ENCODE assay signal across 8 mouse cellular contexts in the genomic region with DNA sequence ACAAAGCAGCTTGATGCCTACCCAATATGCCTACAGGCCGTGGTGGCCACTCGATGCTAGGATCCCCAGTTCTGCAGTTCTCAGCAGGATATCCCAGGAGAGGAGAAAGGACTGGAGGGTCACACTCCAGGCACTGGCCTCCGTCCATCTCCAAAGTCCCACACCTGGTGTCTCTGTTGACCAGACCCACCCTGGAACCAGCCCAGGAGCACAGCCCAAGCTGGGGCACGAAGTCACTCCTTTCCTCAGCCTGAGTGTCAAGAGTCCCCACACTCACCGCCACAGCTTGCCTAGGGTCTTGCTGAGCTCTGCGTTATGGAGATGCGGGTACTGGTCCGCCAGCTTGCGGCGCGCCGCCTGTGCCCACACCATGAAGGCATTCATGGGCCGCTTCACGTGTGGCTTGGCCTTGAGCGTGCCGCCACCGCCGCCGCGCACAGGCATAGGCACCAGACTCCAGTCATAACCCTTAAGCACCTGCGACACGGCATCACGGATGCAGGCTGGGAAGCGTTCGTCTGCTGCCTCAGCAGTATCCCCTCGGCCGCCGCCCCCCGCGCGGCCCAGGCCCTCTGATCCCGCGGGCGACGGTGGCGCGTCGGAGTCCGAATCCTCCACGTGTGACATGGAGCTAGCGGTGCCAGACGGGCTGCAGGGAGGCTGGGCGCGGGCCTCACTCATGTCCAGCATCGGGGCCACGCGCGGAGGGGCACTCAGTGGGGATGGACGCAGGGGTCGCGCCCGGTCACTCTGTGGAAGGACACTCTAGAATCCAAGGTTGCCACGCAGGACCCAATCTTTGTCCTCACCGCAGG. TPM values are rescaled to one million over a fixed set of nuclear protein-coding genes. Genes with fewer than 3 reads are reported as not detected.
DNase-seq lines count a peak whose midpoint lies in the region; ATAC-seq and TF ChIP-seq lines count a peak whose summit lies in the region.

No protein-coding gene starts in this region.

- peak overlapping the region; percentile 98 for H3K4me2 ChIP-seq in kidney, embryonic 16.5 days (replicated peaks; ENCODE audit: low read depth, low read length)
- peak overlapping the region; percentile 93 for H3K4me2 ChIP-seq in embryonic facial prominence, embryonic 15.5 days (replicated peaks)
- H3K4me2 ChIP-seq in limb, embryonic 14.5 days (replicated peaks; ENCODE audit: low read depth, low read length, severe bottlenecking), result peak overlapping the region; percentile 99
- peak overlapping the region; percentile 98 for H3K4me2 ChIP-seq in stomach, embryonic 14.5 days (replicated peaks; ENCODE audit: low read depth, low read length)

- TF ChIP-seq POLR2A in limb, embryonic 14.5 days (IDR thresholded peaks at IDR 0.05; ENCODE audit: borderline replicate concordance, extremely low read depth, insufficient read depth, insufficient read length), result no peak

- DNase-seq in kidney, postnatal 25 days, result no peak
- no peak for DNase-seq in ES-E14 (ENCODE audit: low read depth, low spot score)
- no peak for DNase-seq in limb, embryonic 14.5 days (ENCODE audit: low spot score)
- no peak for DNase-seq in cerebellum, adult 11-12 months
- no peak for DNase-seq in gastrocnemius, adult 18-20 months (ENCODE audit: low spot score)

- peaks cover 15% of the 10 kb centered on the region for H3K27me3 ChIP-seq in kidney, embryonic 16.5 days (ENCODE audit: insufficient read depth, low read length)
- peaks cover 36% of the 10 kb centered on the region for H3K27me3 ChIP-seq in embryonic facial prominence, embryonic 15.5 days
- H3K27me3 ChIP-seq in limb, embryonic 14.5 days (ENCODE audit: control insufficient read depth, insufficient read depth, low read length), result peaks cover 21% of the 10 kb centered on the region
- peaks cover 9% of the 10 kb centered on the region for H3K27me3 ChIP-seq in stomach, embryonic 14.5 days (ENCODE audit: control insufficient read depth, insufficient read depth, low read length)

- peaks cover 23% of the 10 kb centered on the region for H3K4me1 ChIP-seq in kidney, embryonic 16.5 days (ENCODE audit: insufficient read depth, low read length)
- peaks cover 0 to 3% of the 10 kb centered on the region in 2 experiments; a peak in 1 of 4 replicates for H3K4me1 ChIP-seq in ES-E14 (ENCODE audit: control insufficient read depth in 2 of 2, insufficient read depth in 2 of 2, low read length in 2 of 2, poor library complexity in 1 of 2)
- peaks cover 43% of the 10 kb centered on the region for H3K4me1 ChIP-seq in embryonic facial prominence, embryonic 15.5 days
- peaks cover 28% of the 10 kb centered on the region for H3K4me1 ChIP-seq in limb, embryonic 14.5 days (ENCODE audit: control insufficient read depth, insufficient read depth, low read length)
- H3K4me1 ChIP-seq in stomach, embryonic 14.5 days (ENCODE audit: control insufficient read depth, insufficient read depth, low read length), result 0 out of 2 replicates have a peak, but pooled peaks cover 7% of the 10 kb centered on the region

- no peaks in the 10 kb centered on the region for H3K36me3 ChIP-seq in kidney, embryonic 16.5 days (ENCODE audit: insufficient read depth, low read length)
- H3K36me3 ChIP-seq in ES-E14 (ENCODE audit: control insufficient read depth, insufficient read depth, low read length, poor library complexity, severe bottlenecking), result no peaks in the 10 kb centered on the region
- no peaks in the 10 kb centered on the region for H3K36me3 ChIP-seq in embryonic facial prominence, embryonic 15.5 days
- no peaks in the 10 kb centered on the region; the same call in 1 of the 2 replicates for H3K36me3 ChIP-seq in limb, embryonic 14.5 days (ENCODE audit: control insufficient read depth, insufficient read depth, low read length)
- H3K36me3 ChIP-seq in stomach, embryonic 14.5 days (ENCODE audit: control insufficient read depth, insufficient read depth, low read length), result no peaks in the 10 kb centered on the region

- 3% methylated on average over 52 of the region's 54 CpGs for WGBS in kidney, embryonic 16.5 days
- WGBS in embryonic facial prominence, embryonic 15.5 days, result 1% methylated on average over 54 of the region's 54 CpGs
- WGBS in limb, embryonic 14.5 days, result 3% methylated on average over 35 of the region's 54 CpGs
- 4% methylated on average over 54 of the region's 54 CpGs for WGBS in stomach, embryonic 14.5 days

- peak; percentile 49 for ATAC-seq in kidney, embryonic 16.5 days (ENCODE audit: low FRiP score, low TSS enrichment)
- ATAC-seq in embryonic facial prominence, embryonic 15.5 days (ENCODE audit: insufficient number of reproducible peaks, low FRiP score, low TSS enrichment, low read depth), result 0 out of 2 replicates have a peak, but pooled peaks have one; percentile 3
- ATAC-seq in limb, embryonic 14.5 days (ENCODE audit: low FRiP score, low read depth), result 0 out of 2 replicates have a peak, but pooled peaks have one; percentile 7
- no peak for ATAC-seq in stomach, embryonic 14.5 days (ENCODE audit: insufficient number of reproducible peaks, insufficient read depth, low FRiP score, low read depth)

- H3K9ac ChIP-seq in kidney, embryonic 16.5 days (replicated peaks; ENCODE audit: low read length), result peak overlapping the region; percentile 60
- H3K9ac ChIP-seq in ES-E14 (ENCODE audit: insufficient read depth, low read depth, low read length, poor library complexity, severe bottlenecking), result peak overlapping the region; percentile 41; the same call in 1 of the 2 replicates
- peak overlapping the region; percentile 26 for H3K9ac ChIP-seq in embryonic facial prominence, embryonic 15.5 days
- H3K9ac ChIP-seq in limb, embryonic 14.5 days (ENCODE audit: low read depth, low read length, severe bottlenecking), result peak overlapping the region; percentile 56
- peak overlapping the region; percentile 46; the same call in 1 of the 2 replicates for H3K9ac ChIP-seq in stomach, embryonic 14.5 days (replicated peaks; ENCODE audit: low read depth, low read length)

- peak overlapping the region; percentile 57 for H3K4me3 ChIP-seq in kidney, embryonic 16.5 days (ENCODE audit: low read length)
- peak overlapping the region; percentile 62 to 91 for H3K4me3 ChIP-seq in ES-E14 (ENCODE audit: insufficient read depth in 1 of 2, low read depth in 1 of 2, low read length in 2 of 2, poor library complexity in 1 of 2, severe bottlenecking in 1 of 2)
- H3K4me3 ChIP-seq in embryonic facial prominence, embryonic 15.5 days (replicated peaks), result peak overlapping the region; percentile 54
- H3K4me3 ChIP-seq in limb, embryonic 14.5 days (replicated peaks; ENCODE audit: low read length), result peak overlapping the region; percentile 56
- peak overlapping the region; percentile 49 for H3K4me3 ChIP-seq in stomach, embryonic 14.5 days (ENCODE audit: low read depth, low read length)

- in situ Hi-C loops in ES-E14 (cut with MboI; ENCODE audit: low sequenced_read_pairs in 2 of 2, unreplicated experiment in 2 of 2), result no loop called here

- no peak overlapping the region for H3K27ac ChIP-seq in kidney, embryonic 16.5 days (ENCODE audit: low read length)
- H3K27ac ChIP-seq in ES-E14 (ENCODE audit: insufficient read depth, low read depth, low read length, poor library complexity, severe bottlenecking), result no peak overlapping the region
- H3K27ac ChIP-seq in embryonic facial prominence, embryonic 15.5 days (replicated peaks), result no peak overlapping the region
- H3K27ac ChIP-seq in limb, embryonic 14.5 days (replicated peaks; ENCODE audit: low read depth, low read length), result 0 out of 2 replicates have a peak overlapping the region, but pooled peaks have one; percentile 38
- no peak overlapping the region for H3K27ac ChIP-seq in stomach, embryonic 14.5 days (ENCODE audit: low read length)

- no peaks in the 10 kb centered on the region for H3K9me3 ChIP-seq in kidney, embryonic 16.5 days (ENCODE audit: low read length)
- no peaks in the 10 kb centered on the region for H3K9me3 ChIP-seq in ES-E14 (ENCODE audit: control insufficient read depth, insufficient read depth, low read depth, low read length)
- H3K9me3 ChIP-seq in embryonic facial prominence, embryonic 15.5 days (replicated peaks), result no peaks in the 10 kb centered on the region
- H3K9me3 ChIP-seq in limb, embryonic 14.5 days (ENCODE audit: control insufficient read depth, low read length), result no peaks in the 10 kb centered on the region
- H3K9me3 ChIP-seq in stomach, embryonic 14.5 days (ENCODE audit: control insufficient read depth, low read depth, low read length), result no peaks in the 10 kb centered on the region

TF ChIP-seq in ES-E14, 5 proteins besides CTCF, POLR2A, EP300 and RAD21:
- TF ChIP-seq HCFC1 (IDR thresholded peaks at IDR 0.05; ENCODE audit: borderline replicate concordance, insufficient read depth, low read length), result no peak
- peak; percentile 64 for TF ChIP-seq MAFK (IDR thresholded peaks at IDR 0.05; ENCODE audit: insufficient read depth, low read depth, low read length)

RNA-seq across cellular contexts. Expression of a gene that starts 0.4 kb away (rescaled TPM):
- polyA plus RNA-seq in kidney, embryonic 16.5 days (2015; fragmentation: Nextera tagmentation; extraction: Ambion mirVana), result 3.3 and 5.3 TPM in 2 replicates
- 0.40 and 0.42 TPM in 2 replicates for total RNA-seq in ES-E14 (2012; rRNA removed)
- polyA plus RNA-seq in embryonic facial prominence, embryonic 15.5 days (2015; fragmentation: Nextera tagmentation; extraction: Ambion mirVana), result 13.1 and 13.7 TPM in 2 replicates
- 16.3 and 23.4 TPM in 2 replicates for polyA plus RNA-seq in limb, embryonic 14.5 days (2012; rRNA removed)
- 12.6 and 16.7 TPM in 2 replicates for polyA plus RNA-seq in limb, embryonic 14.5 days (2014; fragmentation: Nextera tagmentation; extraction: Ambion mirVana)
- 7.1 and 8.0 TPM in 2 replicates for polyA plus RNA-seq in stomach, embryonic 14.5 days (2014; fragmentation: Nextera tagmentation; extraction: Ambion mirVana)
- total RNA-seq in gastrocnemius, adult 18-20 months (2021), result under 1 TPM; 0.37 to 0.59 TPM

RNA-seq across cellular contexts. Expression of a gene that starts 8.8 kb away (rescaled TPM):
- 32.7 and 35.4 TPM in 2 replicates for polyA plus RNA-seq in kidney, embryonic 16.5 days (2015; fragmentation: Nextera tagmentation; extraction: Ambion mirVana)
- 16.6 and 33.6 TPM in 2 replicates for total RNA-seq in ES-E14 (2012; rRNA removed)
- polyA plus RNA-seq in embryonic facial prominence, embryonic 15.5 days (2015; fragmentation: Nextera tagmentation; extraction: Ambion mirVana), result 29.0 and 31.4 TPM in 2 replicates
- polyA plus RNA-seq in limb, embryonic 14.5 days (2012; rRNA removed), result 20.3 and 26.3 TPM in 2 replicates
- 26.9 and 28.7 TPM in 2 replicates for polyA plus RNA-seq in limb, embryonic 14.5 days (2014; fragmentation: Nextera tagmentation; extraction: Ambion mirVana)
- polyA plus RNA-seq in stomach, embryonic 14.5 days (2014; fragmentation: Nextera tagmentation; extraction: Ambion mirVana), result 29.0 and 30.1 TPM in 2 replicates
- 10 to 100 TPM; 11.3 to 12.6 TPM for total RNA-seq in gastrocnemius, adult 18-20 months (2021)
